Mouse (Mus musculus): ENCODE measurements at regions not wholly inside any gene's neighbourhood (a gene's known extent, or its start where the extent isn't known, plus 50 kb on each side); places are given as distances from the start of the nearest gene placed in this dataset.

DNA sequence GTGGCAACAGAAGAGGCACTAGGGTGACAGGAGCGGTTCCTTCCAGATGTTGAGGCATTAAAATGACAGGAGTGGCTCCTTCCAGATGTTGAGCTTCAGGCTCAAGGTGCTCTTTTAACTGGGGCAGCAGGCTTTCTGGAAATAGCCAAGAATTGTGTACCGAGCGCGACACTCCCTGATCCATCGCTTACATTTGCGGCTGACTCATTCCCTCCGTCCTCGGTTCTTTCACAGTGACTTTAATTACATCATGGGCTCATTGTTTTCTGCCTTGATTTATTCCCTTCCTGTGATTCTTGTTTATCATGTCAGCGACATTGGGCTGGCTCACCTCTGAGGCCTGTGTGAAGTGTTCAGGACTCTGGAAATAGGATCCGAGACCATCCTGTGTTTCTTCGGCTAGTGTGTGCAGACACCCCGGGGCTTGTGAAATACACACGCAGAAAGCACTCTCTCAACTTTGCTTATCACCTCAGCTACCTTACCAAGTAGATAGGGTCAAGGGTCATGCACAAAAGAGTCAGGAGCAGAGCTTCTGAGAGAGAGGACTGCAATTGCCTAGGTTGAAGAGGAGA is 63.1 kb upstream of the Slc35c1 start:
- TF ChIP-seq CTCF (IDR thresholded peaks at IDR 0.05; ENCODE audit: low read depth) (no peak), EP300 (optimal IDR thresholded peaks at IDR 0.05) (no peak)
